Mouse (Mus musculus): Measurements from ENCODE around the gene Optn.
"Not testable (repeated sequence)": the region's sequence is repeated elsewhere in the genome, so short reads cannot be mapped to it uniquely, and the experiment has no call there.

Optn gene
- long read RNA-seq, experiment 1, transcript Optn-202 (14 exons, 2,614 nt) = major isoform, 21 of 43 reads
- long read RNA-seq, experiment 1, transcript Optn-201 (15 exons, 2,411 nt) = minor isoform, 7 of 43 reads
- long read RNA-seq, experiment 1, partial matches to known transcripts = 7 of 43 reads
- long read RNA-seq, experiment 1, other reads (novel, unspliced or antisense) = 8 of 43 reads
- long read RNA-seq, experiment 2, transcript Optn-201 (15 exons, 2,411 nt) = minor isoform, 10 of 157 reads
- long read RNA-seq, experiment 2, transcript Optn-202 (14 exons, 2,614 nt) = major isoform, 63 of 157 reads
- long read RNA-seq, experiment 2, partial matches to known transcripts = 60 of 157 reads
- long read RNA-seq, experiment 2, other reads (novel, unspliced or antisense) = 24 of 157 reads

- intact Hi-C loops (cut with DNase I) = no loop called here
Observed at GRCm38 (mm10) chr2:5063299-5064205, at the start of gene Optn. Gene Optn, minus strand, starts transcription at chr2:5064051.

- intact Hi-C loops (cut with DNase I) = no loop called here
Observed at GRCm38 (mm10) chr2:5112785-5113291, 49.0 kb upstream of the Optn start.

GRCm38 (mm10) chr2:5102891-5103290 is 39.0 kb upstream of the Optn start:
- intact Hi-C loops (cut with DNase I) = no loop called here

- intact Hi-C loops (cut with DNase I) = no loop called here
Observed at GRCm38 (mm10) chr2:5101743-5102245, 37.9 kb upstream of the Optn start.

DNA sequence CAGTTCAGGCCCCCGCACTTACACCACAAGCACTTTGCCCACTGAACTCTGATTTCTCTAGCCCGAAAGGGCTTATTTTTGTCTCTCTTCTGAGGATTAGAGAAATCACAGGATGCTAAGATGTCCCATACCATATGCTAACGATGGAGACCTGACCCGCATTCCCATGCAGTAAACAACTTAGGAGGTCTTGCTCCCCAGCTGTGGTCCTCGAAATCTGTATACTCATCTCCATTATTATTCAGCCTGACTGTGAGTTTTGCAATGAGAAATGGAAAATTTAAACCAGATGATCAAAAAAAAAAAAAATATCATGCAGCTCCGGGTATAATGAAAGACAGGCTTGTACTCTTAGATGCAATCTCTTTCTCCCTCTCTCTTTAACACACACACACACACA is 35.3 kb upstream of the Optn start:
- intact Hi-C loops (cut with DNase I) = loop anchor here (10.0 kb wide), 1 partner anchor 306 kb away; no protein-coding TSS in a partner anchor

DNA sequence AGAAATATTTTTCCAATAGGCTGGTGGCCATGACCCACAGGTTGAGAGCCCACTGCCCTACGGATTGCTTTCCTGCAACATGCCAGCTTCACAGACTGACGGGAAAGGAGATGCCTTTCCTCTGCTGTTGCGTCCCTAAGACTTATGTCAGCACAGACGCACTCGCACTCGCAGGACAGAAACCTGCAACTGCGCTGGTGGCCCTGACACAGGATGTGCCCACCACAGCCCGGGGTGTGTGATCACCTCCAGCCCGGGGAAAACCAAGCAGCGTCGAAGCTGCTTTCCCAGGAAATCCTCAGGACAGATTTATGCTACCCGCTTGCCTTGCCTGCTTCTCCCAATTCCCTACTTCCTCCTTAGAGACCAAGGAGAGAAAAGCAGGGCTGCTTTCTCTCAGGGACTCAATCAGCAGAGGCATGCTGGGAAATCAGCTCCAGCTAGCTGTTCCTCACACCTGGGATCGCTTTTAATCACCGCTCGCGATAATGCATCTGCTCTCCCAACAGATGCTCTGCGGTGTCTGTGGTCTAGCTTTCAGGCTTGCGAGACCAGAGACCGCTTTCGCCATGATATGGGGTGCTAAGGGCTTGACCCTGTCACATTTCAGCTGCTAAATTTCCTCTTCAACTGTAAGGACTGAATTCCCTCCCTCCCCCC is 34.1 kb upstream of the Optn start:
- intact Hi-C loops (cut with DNase I) = loop anchor here (10.0 kb wide), 1 partner anchor 307 kb away; no protein-coding TSS in a partner anchor

DNA sequence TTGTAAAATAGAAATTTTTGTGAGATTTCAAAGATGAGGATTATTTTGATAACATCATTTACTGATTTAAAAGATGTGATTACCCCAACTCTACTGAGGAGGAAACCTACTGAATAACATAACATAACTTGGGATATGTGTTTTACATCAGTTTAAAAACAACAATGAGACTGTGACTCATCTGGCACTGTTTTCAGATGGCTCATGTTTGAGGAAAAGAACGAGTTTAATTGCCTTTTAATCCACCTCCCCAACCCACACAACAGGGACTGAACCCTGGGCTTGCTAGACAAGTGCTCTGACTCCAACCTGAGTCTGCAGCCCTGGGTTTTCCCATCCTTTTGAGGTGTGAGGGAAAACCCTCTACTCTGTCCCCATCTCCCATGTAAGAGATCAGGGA is 31.5 kb upstream of the Optn start:
- intact Hi-C loops (cut with DNase I) = loop anchor here (10.0 kb wide), 1 partner anchor 309 kb away; no protein-coding TSS in a partner anchor

GRCm38 (mm10) chr2:5094876-5095275 is 31.0 kb upstream of the Optn start:
- intact Hi-C loops (cut with DNase I) = loop anchor here (10.0 kb wide), 1 partner anchor 310 kb away; no protein-coding TSS in a partner anchor

DNA sequence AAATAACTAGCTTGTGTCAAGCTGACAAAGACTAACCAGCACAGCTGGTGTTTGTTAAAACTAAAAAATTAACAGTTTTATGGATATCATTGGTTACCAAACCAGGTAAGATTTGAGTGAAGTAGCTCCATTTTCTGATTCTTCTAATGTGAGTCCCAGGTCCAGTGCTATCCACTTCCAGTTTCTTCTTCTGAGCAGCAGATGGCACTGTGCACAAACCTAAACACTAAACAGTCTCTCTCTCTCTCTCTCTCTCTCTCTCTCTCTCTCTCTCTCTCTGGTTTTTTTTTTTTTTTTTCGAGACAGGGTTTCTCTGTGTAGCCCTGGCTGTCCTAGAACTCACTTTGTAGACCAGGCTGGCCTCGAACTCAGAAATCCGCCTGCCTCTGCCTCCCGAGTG is 26.5 kb upstream of the Optn start:
- intact Hi-C loops (cut with DNase I) = loop anchor here (10.0 kb wide), 1 partner anchor 314 kb away; no protein-coding TSS in a partner anchor

DNA sequence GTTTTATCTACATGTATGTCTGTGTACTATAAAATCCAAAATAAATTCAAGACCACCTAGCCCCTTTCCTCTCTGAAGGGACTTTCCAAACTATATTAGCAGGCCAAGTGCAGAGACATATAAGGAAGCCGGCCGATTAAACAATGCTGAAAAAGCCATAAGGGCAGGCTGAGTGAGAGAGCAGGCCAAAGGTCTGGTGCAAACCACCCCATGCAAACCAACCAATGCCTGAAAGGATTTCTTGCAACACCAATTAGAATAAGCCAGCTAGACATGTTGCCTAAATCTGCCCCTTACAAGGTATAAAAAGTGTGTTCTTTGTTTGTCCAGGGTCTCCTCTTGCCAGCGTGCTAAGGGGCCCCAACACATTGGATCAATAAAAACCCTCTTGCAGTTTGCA is 23.8 kb upstream of the Optn start:
- intact Hi-C loops (cut with DNase I) = no loop called here

GRCm38 (mm10) chr2:5083739-5084138 is 19.9 kb upstream of the Optn start:
- intact Hi-C loops (cut with DNase I) = no loop called here

- intact Hi-C loops (cut with DNase I) = no loop called here
Observed at GRCm38 (mm10) chr2:5080053-5080787, 16.4 kb upstream of the Optn start.

GRCm38 (mm10) chr2:5077937-5078336 is 14.1 kb upstream of the Optn start:
- intact Hi-C loops (cut with DNase I) = no loop called here

DNA sequence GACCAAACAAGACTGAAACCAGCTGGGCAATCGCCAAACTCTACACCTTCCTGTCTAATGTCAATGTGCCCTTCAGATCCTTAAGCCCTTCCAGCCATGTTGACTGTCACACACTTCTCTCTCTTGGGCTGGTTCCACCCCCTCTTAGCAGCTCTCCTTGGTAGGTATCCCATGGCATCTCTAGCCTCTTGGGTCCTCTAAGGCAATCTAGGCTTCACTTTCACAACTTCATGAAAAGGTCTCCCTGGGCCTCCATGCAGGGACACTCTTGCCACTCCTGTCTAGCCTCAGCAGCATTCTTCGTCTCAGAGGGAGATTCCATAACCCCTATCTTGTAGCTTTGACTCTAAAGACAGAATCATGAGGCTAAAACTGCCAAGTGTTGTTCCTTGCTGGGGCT is 13.6 kb upstream of the Optn start:
- intact Hi-C loops (cut with DNase I) = no loop called here

GRCm38 (mm10) chr2:5075856-5076255 is 12.0 kb upstream of the Optn start:
- intact Hi-C loops (cut with DNase I) = no loop called here

DNA sequence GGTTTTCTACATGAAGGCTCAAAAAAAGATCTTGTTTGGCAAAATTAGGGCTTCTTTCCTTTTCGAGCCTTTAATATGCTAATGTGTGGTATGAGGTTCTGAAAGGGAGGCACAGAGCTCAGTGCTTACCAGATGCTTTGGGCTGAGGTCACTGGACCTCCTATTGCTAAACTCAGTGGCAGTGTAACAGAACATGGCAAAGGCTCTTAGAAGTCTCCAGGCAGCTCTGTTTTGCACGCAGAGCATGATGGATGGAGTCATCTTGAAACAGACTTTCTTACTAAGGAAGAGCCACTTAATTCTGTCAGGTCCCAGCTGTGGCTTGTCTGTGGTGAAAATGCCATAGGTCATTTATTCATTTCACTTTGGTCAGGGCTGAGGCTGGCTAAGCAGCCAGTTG is 11.6 kb upstream of the Optn start:
- intact Hi-C loops (cut with DNase I) = no loop called here

DNA sequence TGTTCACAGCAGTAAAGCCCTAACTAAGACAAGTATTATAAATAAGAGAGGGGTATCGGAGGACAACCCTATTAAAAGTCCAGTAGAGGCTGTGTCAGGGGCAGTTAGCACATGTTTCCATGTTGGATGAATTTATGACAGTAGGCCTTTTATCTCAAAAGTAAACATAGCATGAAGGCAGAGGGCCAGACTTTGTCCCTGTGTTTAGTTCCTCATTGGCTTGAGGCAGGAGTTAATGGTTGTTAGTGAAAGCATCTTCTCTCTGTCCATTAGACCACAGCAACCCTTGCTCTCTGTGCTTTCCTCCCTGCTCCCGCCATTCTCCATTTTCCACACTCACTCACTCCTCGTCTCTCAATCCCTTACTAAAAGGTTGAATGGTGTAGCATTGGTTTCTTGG is 9.9 kb upstream of the Optn start:
- intact Hi-C loops (cut with DNase I) = no loop called here

GRCm38 (mm10) chr2:5067951-5068350 is 4.1 kb upstream of the Optn start:
- intact Hi-C loops (cut with DNase I) = no loop called here

GRCm38 (mm10) chr2:5067254-5067653 is 3.4 kb upstream of the Optn start:
- intact Hi-C loops (cut with DNase I) = not testable (repeated sequence)

DNA sequence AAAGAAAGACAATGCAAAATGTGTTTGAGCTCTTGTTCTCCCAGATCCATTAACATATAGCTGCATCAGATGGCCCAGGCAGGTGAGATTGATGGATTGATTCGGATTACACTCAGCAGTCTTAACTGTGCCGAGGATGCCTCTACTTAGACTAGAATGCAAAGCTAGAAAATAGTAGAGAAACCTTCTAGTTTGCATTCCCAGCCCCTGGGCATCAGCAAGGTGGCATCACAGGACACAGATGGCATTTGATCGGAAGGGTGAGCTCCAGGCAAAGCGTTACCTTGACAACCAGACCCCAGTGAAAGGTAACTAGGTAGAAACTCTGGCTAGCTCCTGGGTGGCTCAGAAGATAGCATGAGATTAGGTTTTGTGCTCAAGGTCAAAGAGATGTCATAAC is 396 bp upstream of the Optn start:
- intact Hi-C loops (cut with DNase I) = no loop called here
